Mouse (Mus musculus): ENCODE results near the gene Cer1. TPM values are rescaled to one million over a fixed set of nuclear protein-coding genes. Genes with fewer than 3 reads are reported as not detected.

Gene Cer1
- polyA plus RNA-seq, 1 experiment, result not detected

GRCm38 (mm10) chr4:82848552-82849234 lies 36.3 kb downstream of the Cer1 start:
- WGBS, result 56% methylated on average over 5 of the region's 5 CpGs

DNA sequence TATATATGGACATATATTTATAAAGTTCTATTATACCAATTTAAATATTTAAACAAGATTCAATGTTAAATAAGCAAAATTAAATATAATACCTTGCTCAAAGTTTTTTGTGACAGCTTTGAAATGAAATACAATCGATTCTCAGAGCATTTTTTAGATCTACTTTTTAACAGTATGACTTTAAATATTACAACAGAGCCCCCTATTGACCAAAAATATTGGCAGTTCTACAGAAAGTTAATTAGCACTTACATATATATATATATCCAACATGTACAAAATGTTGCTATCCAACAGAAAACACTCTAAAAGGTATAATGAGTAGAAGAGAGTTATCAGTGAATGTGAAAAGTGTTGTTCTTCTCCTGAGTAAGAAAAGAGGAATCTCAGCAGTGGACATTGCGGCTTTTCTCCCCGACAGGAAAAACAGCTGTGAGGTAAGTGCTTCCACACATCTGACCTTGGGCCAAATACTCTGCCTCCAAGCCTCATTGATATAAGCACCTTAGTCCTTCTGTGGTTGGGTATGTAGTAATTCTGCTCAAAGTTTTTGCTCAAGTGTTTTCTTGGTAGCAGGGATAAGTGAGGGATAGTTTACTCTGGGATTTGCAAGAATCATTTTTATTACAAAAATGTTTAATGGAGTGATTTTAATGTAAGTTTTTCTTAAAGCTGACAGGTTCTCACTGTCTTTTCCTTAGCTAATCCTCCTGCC lies 47.3 kb downstream of the Cer1 start:
- Histone ChIP-seq H3K27me3 (ENCODE audit: control insufficient read depth, insufficient read depth, low read length) (no peaks in the 10 kb centered on the region), H3K27ac (ENCODE audit: insufficient read depth, low read length) (no peak overlapping the region), H3K4me1 (ENCODE audit: control insufficient read depth, insufficient read depth, low read length) (no peaks in the 10 kb centered on the region), H3K4me3 (replicated peaks; ENCODE audit: insufficient read depth, low read depth, low read length) (no peak overlapping the region)
- TF ChIP-seq POLR2A (IDR thresholded peaks at IDR 0.05; ENCODE audit: borderline replicate concordance, insufficient read depth, low read length), result no peak
- WGBS, result 56% methylated on average over 3 of the region's 3 CpGs
- DNase-seq, result no peak

More at GRCm38 (mm10) chr4:82848552-82849234, 36.3 kb downstream of the Cer1 start:
- no peak for TF ChIP-seq CTCF (IDR thresholded peaks at IDR 0.05; ENCODE audit: borderline replicate concordance, insufficient read depth, low read depth, low read length)
- TF ChIP-seq POLR2A (IDR thresholded peaks at IDR 0.05; ENCODE audit: borderline replicate concordance, insufficient read depth, low read length), result no peak
- Histone ChIP-seq H3K27me3 (ENCODE audit: control insufficient read depth, insufficient read depth, low read length) (no peaks in the 10 kb centered on the region), H3K4me3 (replicated peaks; ENCODE audit: insufficient read depth, low read depth, low read length) (no peak overlapping the region), H3K4me1 (ENCODE audit: control insufficient read depth, insufficient read depth, low read length) (no peaks in the 10 kb centered on the region), H3K27ac (ENCODE audit: insufficient read depth, low read length) (no peak overlapping the region)
- DNase-seq, result no peak

Other genes with a start within 250 kb of the Cer1 start
- gene Nfib, start 179.4 kb downstream of the Cer1 start, polyA plus RNA-seq (2012; rRNA removed), result 44.3 and 45.5 TPM in 2 replicates
- gene Zdhhc21, start 25.2 kb downstream of the Cer1 start, polyA plus RNA-seq (2012; rRNA removed), result 16.3 and 17.4 TPM in 2 replicates
- 3.4 and 4.3 TPM in 2 replicates for gene Frem1, start 167.2 kb upstream of the Cer1 start, polyA plus RNA-seq (2012; rRNA removed)

All from cerebellum, adult 2 months (tissue).